Mouse (Mus musculus): ENCODE measurements at regions not wholly inside any gene's neighbourhood (a gene's known extent, or its start where the extent isn't known, plus 50 kb on each side); places are given as distances from the start of the nearest gene placed in this dataset.

GRCm38 (mm10) chr2:159057506-159057905, 262.9 kb downstream of the Dhx35 start:
- TF ChIP-seq RAD21 (IDR thresholded peaks at IDR 0.05; ENCODE audit: low read depth, low read length) (no peak), POLR2AphosphoS2 (IDR thresholded peaks at IDR 0.05; ENCODE audit: low read depth, low read length) (no peak), POLR2A (IDR thresholded peaks at IDR 0.05; ENCODE audit: low read depth, low read length) (no peak), CHD2 (IDR thresholded peaks at IDR 0.05; ENCODE audit: low read length) (no peak), MXI1 (IDR thresholded peaks at IDR 0.05; ENCODE audit: low read depth, low read length) (no peak), CTCF (conservative IDR thresholded peaks at IDR 0.05 in 1 of 2, IDR thresholded peaks at IDR 0.05 in 1 of 2; ENCODE audit: low read depth in 2 of 2, low read length in 2 of 2) (no peak), TCF12 (IDR thresholded peaks at IDR 0.05; ENCODE audit: low read depth, low read length) (no peak), TBP (conservative IDR thresholded peaks at IDR 0.05; ENCODE audit: low read depth, low read length) (no peak), HCFC1 (IDR thresholded peaks at IDR 0.05; ENCODE audit: low read depth, low read length) (no peak), ZMIZ1 (IDR thresholded peaks at IDR 0.05; ENCODE audit: low read depth, low read length) (no peak), KAT2A (IDR thresholded peaks at IDR 0.05; ENCODE audit: insufficient replicate concordance, low read length) (no peak), ZKSCAN1 (IDR thresholded peaks at IDR 0.05; ENCODE audit: borderline replicate concordance, low read depth, low read length) (no peak), BHLHE40 (IDR thresholded peaks at IDR 0.05; ENCODE audit: low read depth, low read length) (no peak)
